Comparison of ENCODE assay signal across 8 mouse cellular contexts in the genomic region with DNA sequence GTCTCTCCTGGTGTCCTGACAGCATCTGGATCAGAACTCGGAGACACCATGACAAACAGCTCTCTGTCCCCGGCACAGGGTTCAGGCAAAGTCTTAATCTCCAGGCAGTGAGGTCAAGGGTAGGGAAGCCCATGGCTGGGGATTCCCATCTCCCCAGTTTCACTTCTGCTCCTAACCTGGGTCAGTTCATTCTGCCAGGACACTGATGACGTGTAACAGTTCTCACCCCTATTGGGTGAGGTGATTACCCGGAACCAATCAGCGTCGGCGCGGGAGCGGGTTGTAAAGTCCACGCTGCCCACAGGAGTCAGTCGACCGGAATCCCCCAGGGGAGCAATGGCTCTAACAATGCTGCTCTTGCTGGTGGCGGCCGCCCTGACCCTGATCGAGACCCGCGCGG. TPM values are rescaled to one million over a fixed set of nuclear protein-coding genes. Genes with fewer than 3 reads are reported as not detected.
DNase-seq lines count a peak whose midpoint lies in the region; ATAC-seq and TF ChIP-seq lines count a peak whose summit lies in the region.
"Not testable (repeated sequence)": the region's sequence is repeated elsewhere in the genome, so short reads cannot be mapped to it uniquely, and the experiment has no call there.

A gene (plus strand): TSS at position 271 of the 400 bp plus-strand sequence.

- H3K79me2 ChIP-seq in CH12.LX (replicated peaks; ENCODE audit: control insufficient read depth, extremely low read depth, insufficient read depth, poor library complexity, severe bottlenecking) = not testable (repeated sequence)

- H3K4me3 ChIP-seq in CH12.LX (replicated peaks in 1 of 3; ENCODE audit: low read depth in 2 of 3, low read length in 2 of 3, poor library complexity in 1 of 3) = peak within 1 kb of the TSS; percentile 47 to 73 (median 49)
- peak within 1 kb of the TSS; percentile 11 to 14; a peak in 2 of 4 replicates for H3K4me3 ChIP-seq in liver, embryonic 14.5 days (ENCODE audit: insufficient read depth in 1 of 2, low read depth in 2 of 2, low read length in 2 of 2)

- 3% methylated on average over 18 of the region's 18 CpGs for WGBS in large intestine, adult 2 months
- 2% methylated on average over 18 of the region's 18 CpGs for WGBS in liver, embryonic 14.5 days (ENCODE audit: insufficient replicate concordance)

- in situ Hi-C loops in CH12.LX (cut with MboI; ENCODE audit: low pct_ligation_motif_present, low pct_unique_long_range_greater_than_20kb, low sequenced_read_pairs) = not testable (repeated sequence)

- H3K27ac ChIP-seq in CH12.LX (ENCODE audit: insufficient read depth, low read depth) = peak within 1 kb of the TSS; percentile 25; the same call in 1 of the 2 replicates
- H3K27ac ChIP-seq in liver, embryonic 14.5 days = not testable (repeated sequence)

- not testable (repeated sequence) for TF ChIP-seq CTCF in CH12.LX (conservative IDR thresholded peaks at IDR 0.05 in 1 of 2, IDR thresholded peaks at IDR 0.05 in 1 of 2; ENCODE audit: low read depth in 2 of 2, low read length in 2 of 2); liver, embryonic 14.5 days (IDR thresholded peaks at IDR 0.05; ENCODE audit: low read depth)

- dilution Hi-C loops in CH12.LX (cut with MboI; ENCODE audit: extremely low pct_ligation_motif_present, extremely low pct_unique_long_range_greater_than_20kb, low sequenced_read_pairs) = not testable (repeated sequence)

- ATAC-seq in frontal cortex, adult (ENCODE audit: low TSS enrichment) = peak; percentile 97
- ATAC-seq in liver, embryonic 14.5 days (ENCODE audit: insufficient read depth) = peak; percentile 78

- H3K9ac ChIP-seq in CH12.LX (ENCODE audit: insufficient read depth, low read depth) = peak within 1 kb of the TSS; percentile 81
- H3K9ac ChIP-seq in liver, embryonic 14.5 days (replicated peaks) = not testable (repeated sequence)

- intact Hi-C loops in heart, postnatal 36 days (cut with DNase I) = not testable (repeated sequence)

- H3K4me2 ChIP-seq in CH12.LX (ENCODE audit: insufficient read depth, low read depth, poor library complexity, severe bottlenecking) = peak within 1 kb of the TSS; percentile 57; the same call in 1 of the 2 replicates
- peak within 1 kb of the TSS; percentile 49 for H3K4me2 ChIP-seq in liver, embryonic 14.5 days (ENCODE audit: low read depth)

- TF ChIP-seq POLR2A in CH12.LX (IDR thresholded peaks at IDR 0.05; ENCODE audit: low read depth, low read length) = peak; percentile 39; the same call in 1 of the 2 replicates

- H3K27me3 ChIP-seq in CH12.LX (replicated peaks) = not testable (repeated sequence)
- H3K27me3 ChIP-seq in liver, embryonic 14.5 days (ENCODE audit: control insufficient read depth, insufficient read depth, low read length) = peaks cover 18% of the 10 kb centered on the region

- peak; percentile 69 for TF ChIP-seq EP300 in CH12.LX (IDR thresholded peaks at IDR 0.05; ENCODE audit: low read length)
- TF ChIP-seq EP300 in liver, embryonic 14.5 days (IDR thresholded peaks at IDR 0.05; ENCODE audit: low read depth) = not testable (repeated sequence)

- TF ChIP-seq RAD21 in CH12.LX (IDR thresholded peaks at IDR 0.05; ENCODE audit: low read depth, low read length) = not testable (repeated sequence)

- not testable (repeated sequence) for H3K36me3 ChIP-seq in CH12.LX (replicated peaks in 1 of 2; ENCODE audit: control insufficient read depth in 1 of 2, insufficient read depth in 1 of 2, low read length in 1 of 2); liver, embryonic 14.5 days (replicated peaks; ENCODE audit: control insufficient read depth, insufficient read depth, low read depth)

- H3K4me1 ChIP-seq in CH12.LX (ENCODE audit: control insufficient read depth in 1 of 2, insufficient read depth in 2 of 2); liver, embryonic 14.5 days (replicated peaks; ENCODE audit: control insufficient read depth in 2 of 2, insufficient read depth in 2 of 2, low read length in 1 of 2): not testable (repeated sequence)

- DNase-seq in CH12.LX (ENCODE audit: extremely low read depth) = peak; percentile 98
- peak; percentile 16 for DNase-seq in cerebellum, adult 8-10 months
- peak; percentile 79 to 80 for DNase-seq in heart, postnatal 36 days
- DNase-seq in large intestine, adult 2 months (ENCODE audit: low read depth, low spot score) = peak; percentile 56
- DNase-seq in liver, embryonic 14.5 days (ENCODE audit: low read depth in 3 of 3, low spot score in 3 of 3) = peak in 2 of 3 experiments; percentile 26 to 49
- DNase-seq in natural killer cell, adult 2 months (ENCODE audit: low spot score in 2 of 2) = peak; percentile 97 to 98
- peak; percentile 70 to 83 for DNase-seq in spleen, postnatal 4 days (ENCODE audit: low spot score in 2 of 2)

- H3K9me3 ChIP-seq in CH12.LX (replicated peaks; ENCODE audit: low read length); liver, embryonic 14.5 days (ENCODE audit: control insufficient read depth, low read length): not testable (repeated sequence)

TF ChIP-seq in CH12.LX, 34 proteins besides CTCF, POLR2A, EP300 and RAD21:
- TF ChIP-seq MAX (IDR thresholded peaks at IDR 0.05; ENCODE audit: low read length) (peak; percentile 52; the same call in 1 of the 2 replicates), CHD2 (IDR thresholded peaks at IDR 0.05; ENCODE audit: low read length) (peak; percentile 97), IRF4 (IDR thresholded peaks at IDR 0.05; ENCODE audit: low read depth, low read length) (peak; percentile 93), TBP (conservative IDR thresholded peaks at IDR 0.05; ENCODE audit: low read depth, low read length) (peak; percentile 54; the same call in 1 of the 2 replicates), MYC (IDR thresholded peaks at IDR 0.05; ENCODE audit: low read depth, low read length) (peak; percentile 56; the same call in 1 of the 2 replicates), ETS1 (conservative IDR thresholded peaks at IDR 0.05; ENCODE audit: low read depth, low read length) (peak; percentile 78)

RNA-seq across cellular contexts. Expression of the gene that starts here (rescaled TPM):
- total RNA-seq in CH12.LX (2012; rRNA removed) (48.5 and 66.0 TPM in 2 replicates), CH12.LX (2014; rRNA removed) (30.9 and 40.9 TPM in 2 replicates)
- polyA plus RNA-seq in CH12.LX (2012; ENCODE audit: insufficient read length, low read depth) = 104 and 117 TPM in 2 replicates
- 1 to 10 TPM in 1 of 2 experiments, under 1 TPM in 1; 0.94 to 2.1 TPM for total RNA-seq in heart, postnatal 36 days (2021)
- polyA plus RNA-seq in large intestine, adult 2 months (2012; rRNA removed) = 127 and 155 TPM in 2 replicates
- polyA plus RNA-seq in liver, embryonic 14.5 days (2012; rRNA removed) = 21.8 and 24.4 TPM in 2 replicates
- polyA plus RNA-seq in liver, embryonic 14.5 days (2014; fragmentation: Nextera tagmentation; extraction: Ambion mirVana) = 19.0 and 20.7 TPM in 2 replicates

Comparison
In these comparisons a context has a peak if more than half of its experiments do, and no peak if none do; other contexts are left out.
1. RNA of the gene that starts here (total RNA-seq): 30.9 to 66.0 TPM in CH12.LX; 0.94 to 2.1 TPM in heart, postnatal 36 days; every median in the first group is over 10 times any median in the second.
2. DNase-seq: peak in every context shown above with its lines; median percentile 98 in CH12.LX; 98 in natural killer cell, adult 2 months; 80 in heart, postnatal 36 days; 76 in spleen, postnatal 4 days; 56 in large intestine, adult 2 months; 38 in liver, embryonic 14.5 days; 16 in cerebellum, adult 8-10 months.